In the genomic region with DNA sequence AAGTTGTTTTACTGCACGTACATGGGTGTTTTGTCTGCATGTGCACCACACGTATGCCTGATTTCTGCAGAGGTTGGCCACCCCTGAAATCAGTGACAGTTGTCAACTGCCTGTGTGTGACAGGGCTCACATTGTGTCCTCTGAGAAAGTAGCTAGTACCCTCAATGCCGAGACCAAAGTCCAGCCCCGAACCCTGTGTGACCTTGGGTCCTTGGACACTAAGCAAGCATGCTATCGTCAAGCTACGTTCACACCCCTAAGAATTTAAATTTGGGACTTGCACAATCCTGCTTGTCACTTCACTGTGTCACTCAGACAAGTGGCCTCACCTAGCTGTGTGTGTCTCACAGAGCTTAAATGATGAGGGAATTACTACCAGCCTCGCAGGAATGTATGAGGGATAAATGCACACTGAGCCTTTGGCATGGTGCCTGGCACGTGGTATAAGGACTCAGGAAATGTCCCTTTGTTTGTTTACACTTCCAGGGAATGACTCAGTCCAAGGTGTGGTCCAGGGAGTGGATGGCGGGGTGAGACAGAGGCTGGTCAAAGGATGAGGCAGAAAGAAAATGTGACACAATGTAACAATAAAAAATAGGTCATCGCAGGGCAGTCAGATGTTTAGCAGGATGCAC, we compare ENCODE assay signal across 10 mouse cellular contexts. TPM values are rescaled to one million over a fixed set of nuclear protein-coding genes. Genes with fewer than 3 reads are reported as not detected.
DNase-seq lines count a peak whose midpoint lies in the region; ATAC-seq and TF ChIP-seq lines count a peak whose summit lies in the region.
"Had no signal": no experiment of that assay in that cellular context is flagged by ENCODE, and none has a peak within 500 bp of the region (broad histone marks: within the 10 kb centered on the region; RNA-seq: fewer than 3 reads in every experiment).

No protein-coding gene starts in this region.

- H3K27ac ChIP-seq in liver, embryonic 16.5 days (ENCODE audit: low read length), result no peak overlapping the region
- H3K27ac ChIP-seq in stomach, postnatal 0 days (replicated peaks), result no peak overlapping the region
- H3K27ac ChIP-seq: hindbrain, postnatal 0 days had no signal

- H3K36me3 ChIP-seq in liver, embryonic 16.5 days (ENCODE audit: control insufficient read depth, insufficient read depth), result peaks cover 12% of the 10 kb centered on the region
- H3K36me3 ChIP-seq in stomach, postnatal 0 days (ENCODE audit: control insufficient read depth, insufficient read depth, low read length), result no peaks in the 10 kb centered on the region

- H3K27me3 ChIP-seq in liver, embryonic 16.5 days (ENCODE audit: control insufficient read depth, insufficient read depth, low read depth, low read length), result no peaks in the 10 kb centered on the region
- no peaks in the 10 kb centered on the region for H3K27me3 ChIP-seq in stomach, postnatal 0 days (ENCODE audit: control insufficient read depth, insufficient read depth, low read length)

- no peak overlapping the region for H3K4me3 ChIP-seq in liver, embryonic 16.5 days (ENCODE audit: low read depth, low read length)
- H3K4me3 ChIP-seq in stomach, postnatal 0 days (ENCODE audit: low read depth, low read length), result no peak overlapping the region

- DNase-seq in cerebellum, postnatal 25 days, result peak; percentile 46 to 59
- DNase-seq in cerebellum, postnatal 10 days, result no peak
- DNase-seq in retina, postnatal 1 day, result peak; percentile 67
- no peak for DNase-seq in retina, embryonic 14.5 days (ENCODE audit: low spot score)
- peak; percentile 86 for DNase-seq in stomach, postnatal 0 days (ENCODE audit: low spot score)
- no peak for DNase-seq in layer of hippocampus, adult 8-10 months (ENCODE audit: low spot score in 2 of 2)
- DNase-seq in embryo, embryonic 11 days, result no peak
- DNase-seq: gastrocnemius, postnatal 10 days had no signal

- no peaks in the 10 kb centered on the region for H3K9me3 ChIP-seq in liver, embryonic 16.5 days (replicated peaks; ENCODE audit: control insufficient read depth, low read length)
- no peaks in the 10 kb centered on the region for H3K9me3 ChIP-seq in stomach, postnatal 0 days (ENCODE audit: control insufficient read depth, low read length)

- peaks cover 32% of the 10 kb centered on the region for H3K4me1 ChIP-seq in liver, embryonic 16.5 days (ENCODE audit: control insufficient read depth, low read depth, low read length)
- H3K4me1 ChIP-seq in stomach, postnatal 0 days (replicated peaks; ENCODE audit: control insufficient read depth, insufficient read depth), result 0 out of 2 replicates have a peak, but pooled peaks cover 3% of the 10 kb centered on the region

- TF ChIP-seq EP300 in stomach, postnatal 0 days (optimal IDR thresholded peaks at IDR 0.05), result no peak

- no peak overlapping the region for H3K9ac ChIP-seq in liver, embryonic 16.5 days (ENCODE audit: low read depth, low read length)
- no peak overlapping the region for H3K9ac ChIP-seq in stomach, postnatal 0 days (ENCODE audit: low read length)

- peak; percentile 44 for ATAC-seq in liver, embryonic 16.5 days (ENCODE audit: low read depth)
- peak; percentile 94 for ATAC-seq in stomach, postnatal 0 days (ENCODE audit: low FRiP score, low TSS enrichment)
- ATAC-seq: hindbrain, postnatal 0 days had no signal

- 60% methylated on average over 10 of the region's 10 CpGs for WGBS in liver, embryonic 16.5 days (ENCODE audit: insufficient replicate concordance)
- 43% methylated on average over 10 of the region's 10 CpGs for WGBS in stomach, postnatal 0 days

- H3K4me2 ChIP-seq in liver, embryonic 16.5 days (ENCODE audit: low read depth, low read length), result no peak overlapping the region
- H3K4me2 ChIP-seq in stomach, postnatal 0 days (replicated peaks; ENCODE audit: low read depth), result no peak overlapping the region

- no peak for TF ChIP-seq CTCF in stomach, postnatal 0 days (IDR thresholded peaks at IDR 0.05; ENCODE audit: low read depth)

RNA-seq across cellular contexts. Expression of a gene that starts 18.0 kb away (rescaled TPM):
- polyA plus RNA-seq in liver, embryonic 16.5 days (2015; fragmentation: Nextera tagmentation; extraction: Ambion mirVana), result 0.99 and 1.7 TPM in 2 replicates
- polyA plus RNA-seq in stomach, postnatal 0 days (2015; fragmentation: Nextera tagmentation; extraction: Ambion mirVana), result 0.52 and 0.67 TPM in 2 replicates
- 10 to 100 TPM in 3 of 4 experiments, 1 to 10 TPM in 1; 8.9 to 14.3 (median 11.7) TPM for total RNA-seq in layer of hippocampus, adult 8-10 months (2022)

RNA-seq across cellular contexts. Expression of a gene that starts 22.9 kb away (rescaled TPM):
- polyA plus RNA-seq in liver, embryonic 16.5 days (2015; fragmentation: Nextera tagmentation; extraction: Ambion mirVana), result 29.2 and 31.9 TPM in 2 replicates
- 20.0 and 20.2 TPM in 2 replicates for polyA plus RNA-seq in stomach, postnatal 0 days (2015; fragmentation: Nextera tagmentation; extraction: Ambion mirVana)
- total RNA-seq in layer of hippocampus, adult 8-10 months (2022), result 10 to 100 TPM; 22.0 to 28.9 (median 26.5) TPM

RNA-seq across cellular contexts. Expression of a gene that starts 23.7 kb away (rescaled TPM):
- 1.6 and 1.9 TPM in 2 replicates for polyA plus RNA-seq in liver, embryonic 16.5 days (2015; fragmentation: Nextera tagmentation; extraction: Ambion mirVana)
- polyA plus RNA-seq in stomach, postnatal 0 days (2015; fragmentation: Nextera tagmentation; extraction: Ambion mirVana), result 1.1 and 1.2 TPM in 2 replicates
- 10 to 100 TPM; 11.2 to 12.5 (median 11.7) TPM for total RNA-seq in layer of hippocampus, adult 8-10 months (2022)

RNA-seq across cellular contexts. Expression of a gene that starts 40.1 kb away (rescaled TPM):
- polyA plus RNA-seq in liver, embryonic 16.5 days (2015; fragmentation: Nextera tagmentation; extraction: Ambion mirVana), result 4.0 and 5.3 TPM in 2 replicates
- polyA plus RNA-seq in stomach, postnatal 0 days (2015; fragmentation: Nextera tagmentation; extraction: Ambion mirVana), result 5.1 and 5.3 TPM in 2 replicates
- total RNA-seq in layer of hippocampus, adult 8-10 months (2022), result 100 to 1,000 TPM; 198 to 216 (median 204) TPM

RNA-seq across cellular contexts. Expression of a gene that starts 53.1 kb away (rescaled TPM):
- 3.4 and 3.6 TPM in 2 replicates for polyA plus RNA-seq in liver, embryonic 16.5 days (2015; fragmentation: Nextera tagmentation; extraction: Ambion mirVana)
- polyA plus RNA-seq in stomach, postnatal 0 days (2015; fragmentation: Nextera tagmentation; extraction: Ambion mirVana), result 8.1 and 8.8 TPM in 2 replicates
- 10 to 100 TPM; 39.0 to 61.0 (median 49.4) TPM for total RNA-seq in layer of hippocampus, adult 8-10 months (2022)

Comparison
In these comparisons a context has a peak if more than half of its experiments do, and no peak if none do; other contexts are left out.
1. DNase-seq: peak in cerebellum, postnatal 25 days (2 of 2), retina, postnatal 1 day (single experiment) and stomach, postnatal 0 days (single experiment); none in cerebellum, postnatal 10 days (0 of 2), retina, embryonic 14.5 days (single experiment), layer of hippocampus, adult 8-10 months (0 of 2) and embryo, embryonic 11 days (single experiment).